Mouse (Mus musculus) cerebellum, adult 18-20 months (tissue): ENCODE results near the gene Gramd1b.

Source experiments
- DNase-seq, 2 experiments: peaks; one replicate each; pipeline ENCODE4 v3.0.0; 2021

The Gramd1b gene

GRCm38 (mm10) chr9:40457448-40457847, 73.7 kb downstream of the Gramd1b start:
- no peak for DNase-seq

GRCm38 (mm10) chr9:40456191-40456590, 75.0 kb downstream of the Gramd1b start:
- DNase-seq, result peak; percentile 42 to 50

GRCm38 (mm10) chr9:40455336-40456185, 75.6 kb downstream of the Gramd1b start:
- DNase-seq, result peak; percentile 71 to 72

GRCm38 (mm10) chr9:40455020-40455335, 76.2 kb downstream of the Gramd1b start:
- DNase-seq, result no peak

GRCm38 (mm10) chr9:40453889-40454288, 77.3 kb downstream of the Gramd1b start:
- DNase-seq, result no peak

GRCm38 (mm10) chr9:40452208-40452607, 79.0 kb downstream of the Gramd1b start:
- peak; percentile 28 to 35 for DNase-seq

- no peak for DNase-seq
These were observed 80.4 kb downstream of the Gramd1b start for GRCm38 (mm10) chr9:40450776-40451175.

- no peak for DNase-seq
These were observed 80.8 kb downstream of the Gramd1b start for GRCm38 (mm10) chr9:40450417-40450714.

- no peak for DNase-seq
These were observed 81.4 kb downstream of the Gramd1b start for GRCm38 (mm10) chr9:40449610-40450416.

GRCm38 (mm10) chr9:40448646-40449243, 82.4 kb downstream of the Gramd1b start:
- no peak for DNase-seq

GRCm38 (mm10) chr9:40447265-40447664, 83.9 kb downstream of the Gramd1b start:
- no peak for DNase-seq

GRCm38 (mm10) chr9:40444961-40445360, 86.2 kb downstream of the Gramd1b start:
- DNase-seq, result no peak

- no peak for DNase-seq
These were observed 88.4 kb downstream of the Gramd1b start for GRCm38 (mm10) chr9:40442784-40443183.

- no peak for DNase-seq
These were observed 91.1 kb downstream of the Gramd1b start for GRCm38 (mm10) chr9:40439973-40440687.

GRCm38 (mm10) chr9:40438731-40439526, 92.3 kb downstream of the Gramd1b start:
- no peak for DNase-seq

- DNase-seq, result no peak
These were observed 93.3 kb downstream of the Gramd1b start for GRCm38 (mm10) chr9:40437891-40438290.

- DNase-seq, result no peak
These were observed 97.9 kb downstream of the Gramd1b start for GRCm38 (mm10) chr9:40433286-40433685.

GRCm38 (mm10) chr9:40430969-40431368, 100.2 kb downstream of the Gramd1b start:
- DNase-seq, result no peak

GRCm38 (mm10) chr9:40427663-40428062, 103.5 kb downstream of the Gramd1b start:
- DNase-seq, result no peak

GRCm38 (mm10) chr9:40426282-40426964, 104.8 kb downstream of the Gramd1b start:
- peak in 1 of 2 experiments; percentile 28 for DNase-seq

GRCm38 (mm10) chr9:40424874-40425273, 106.3 kb downstream of the Gramd1b start:
- no peak for DNase-seq

- no peak for DNase-seq
These were observed 107.7 kb downstream of the Gramd1b start for GRCm38 (mm10) chr9:40423427-40423867.
